Mouse (Mus musculus) hindbrain, embryonic 12.5 days (tissue): ENCODE measurements around the gene Siglec1. TPM values are rescaled to one million over a fixed set of nuclear protein-coding genes. Genes with fewer than 3 reads are reported as not detected.
A peak's percentile ranks its signal among the peaks of the same experiment; 100 is the strongest.

Experiments
- ATAC-seq: fragments of 200-750 bp; cut with Nextera tagmentation; 2 replicates; pipeline ENCODE4 v1.8.0; 2017; ENCODE audit warnings: moderate TSS enrichment; ENCODE audit not compliant: low FRiP score
- H3K27ac ChIP-seq: fragments of 300-500 bp; sonication (generic); 2 replicates; pipeline ENCODE4 v1.5.1; 2016; ENCODE audit warnings: mild to moderate bottlenecking
- H3K27me3 ChIP-seq: fragments of 300-500 bp; sonication (generic); 2 replicates; pipeline ENCODE4 v1.6.1; 2016; ENCODE audit warnings: mild to moderate bottlenecking
- H3K36me3 ChIP-seq: fragments of 300-500 bp; sonication (generic); 2 replicates; pipeline ENCODE4 v1.6.1; 2016; ENCODE audit warnings: mild to moderate bottlenecking
- H3K4me1 ChIP-seq: fragments of 300-500 bp; sonication (generic); 2 replicates; pipeline ENCODE4 v1.6.1; 2016
- H3K4me2 ChIP-seq: fragments of 300-500 bp; sonication (generic); replicated peaks from 2 replicates; pipeline ENCODE4 v1.6.1; 2016; ENCODE audit warnings: mild to moderate bottlenecking
- H3K4me3 ChIP-seq: fragments of 300-500 bp; sonication (generic); 2 replicates; pipeline ENCODE4 v1.5.1; 2016; ENCODE audit warnings: mild to moderate bottlenecking
- H3K9ac ChIP-seq: fragments of 300-500 bp; sonication (generic); 2 replicates; pipeline ENCODE4 v1.6.1; 2016; ENCODE audit warnings: mild to moderate bottlenecking, moderate library complexity
- H3K9me3 ChIP-seq: fragments of 300-500 bp; sonication (generic); replicated peaks from 2 replicates; pipeline ENCODE4 v1.6.1; 2016; ENCODE audit warnings: mild to moderate bottlenecking
- WGBS: fragments of 180-500 bp; shearing (Covaris S2); methylation state at CpG from one replicate; pipeline ENCODE4 v1.1.7; 2016; 5-methylcytosine and 5-hydroxymethylcytosine counted together
- polyA plus RNA-seq: library from polyadenylated mRNA; unstranded; fragments of >200 nt; fragmentation: Nextera tagmentation; extraction: Ambion mirVana; gene quantifications from 2 replicates; pipeline ENCODE4 v1.2.1, GENCODE M21; 2016

Siglec1 gene
- 0.08 and 0.20 TPM in 2 replicates for polyA plus RNA-seq

DNA sequence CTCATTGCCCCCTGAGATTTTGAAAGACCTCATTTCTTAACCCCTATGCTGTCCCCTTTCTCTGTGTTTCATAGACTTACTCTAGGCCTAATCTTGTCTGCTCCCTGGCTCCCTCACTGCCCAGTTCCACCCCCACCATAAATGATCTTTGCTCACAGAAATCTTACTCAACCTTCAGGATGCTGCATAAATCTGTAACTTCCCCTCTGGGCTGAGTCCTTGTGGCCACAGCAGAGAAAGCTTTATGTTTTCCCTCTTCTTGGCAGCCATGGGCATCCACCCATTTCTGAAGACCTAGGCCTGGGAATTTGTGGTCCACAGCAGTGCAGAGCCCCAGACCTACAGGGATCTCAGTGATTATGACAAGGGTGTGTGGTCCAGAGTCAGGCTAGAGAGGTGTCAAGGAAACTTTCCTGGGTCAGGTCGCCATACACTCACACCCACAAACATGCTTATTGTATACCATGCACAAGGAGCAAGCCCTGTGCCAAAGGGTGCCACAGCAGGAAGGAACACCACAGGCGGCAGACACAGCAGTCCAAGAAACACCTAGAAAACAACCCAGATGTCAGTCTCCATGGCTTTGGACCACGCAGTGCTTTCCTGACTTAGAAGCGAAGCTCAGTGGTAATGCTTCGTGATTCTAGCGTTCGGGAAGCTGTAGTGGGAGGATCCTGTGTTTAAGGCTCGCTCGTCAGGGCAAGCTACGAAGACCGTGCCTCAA, at the start of gene Siglec1:
Gene Siglec1 (minus strand): TSS at position 99 of the 724 bp plus-strand sequence.
- Histone ChIP-seq H3K27ac (no peak within 1 kb of the TSS), H3K4me3 (no peak within 1 kb of the TSS), H3K27me3 (no peaks in the 10 kb centered on the region), H3K4me1 (no peaks in the 10 kb centered on the region), H3K36me3 (no peaks in the 10 kb centered on the region), H3K4me2 (no peak within 1 kb of the TSS), H3K9ac (no peak within 1 kb of the TSS), H3K9me3 (no peaks in the 10 kb centered on the region)
- no peak for ATAC-seq
- 90% methylated on average over 11 of the region's 11 CpGs for WGBS

DNA sequence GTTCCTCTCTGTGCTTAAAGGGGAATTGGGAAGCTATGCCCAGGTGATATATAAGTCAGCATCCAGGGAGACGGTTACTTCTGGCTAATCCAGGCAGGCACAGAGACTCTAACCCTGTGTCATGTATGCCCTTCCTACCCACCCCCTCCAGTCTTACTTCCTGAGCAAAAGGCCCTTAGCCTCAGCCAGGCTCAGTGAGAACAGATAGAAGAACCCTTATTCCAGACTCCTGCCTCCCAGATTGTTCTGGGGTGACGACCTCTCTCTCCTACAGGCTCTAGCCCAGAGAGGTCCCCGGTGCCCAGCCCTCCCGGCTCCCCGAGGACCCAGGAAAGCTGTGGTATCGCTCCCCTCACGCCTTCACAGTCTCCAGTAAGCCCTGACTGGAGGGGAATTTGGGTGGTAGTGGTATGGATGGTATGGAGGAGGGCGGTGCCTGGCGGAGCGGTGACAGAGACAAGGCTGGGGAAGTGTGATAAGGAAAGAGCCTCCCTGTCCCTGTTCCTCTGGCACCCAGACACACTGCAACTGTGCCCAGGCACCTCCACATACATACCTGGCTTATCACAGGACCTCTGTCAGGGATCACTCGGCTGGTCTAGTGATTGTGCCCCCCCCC, 49.1 kb upstream of the Siglec1 start:
- no peaks in the 10 kb centered on the region for H3K4me1 ChIP-seq
- no peak overlapping the region for H3K4me2 ChIP-seq
- H3K9me3 ChIP-seq, result no peaks in the 10 kb centered on the region
- H3K27ac ChIP-seq, result no peak overlapping the region
- no peaks in the 10 kb centered on the region for H3K36me3 ChIP-seq
- no peaks in the 10 kb centered on the region for H3K27me3 ChIP-seq
- no peak overlapping the region for H3K4me3 ChIP-seq
- ATAC-seq, result no peak
- WGBS, result 70% methylated on average over 11 of the region's 11 CpGs
- no peak overlapping the region for H3K9ac ChIP-seq

DNA sequence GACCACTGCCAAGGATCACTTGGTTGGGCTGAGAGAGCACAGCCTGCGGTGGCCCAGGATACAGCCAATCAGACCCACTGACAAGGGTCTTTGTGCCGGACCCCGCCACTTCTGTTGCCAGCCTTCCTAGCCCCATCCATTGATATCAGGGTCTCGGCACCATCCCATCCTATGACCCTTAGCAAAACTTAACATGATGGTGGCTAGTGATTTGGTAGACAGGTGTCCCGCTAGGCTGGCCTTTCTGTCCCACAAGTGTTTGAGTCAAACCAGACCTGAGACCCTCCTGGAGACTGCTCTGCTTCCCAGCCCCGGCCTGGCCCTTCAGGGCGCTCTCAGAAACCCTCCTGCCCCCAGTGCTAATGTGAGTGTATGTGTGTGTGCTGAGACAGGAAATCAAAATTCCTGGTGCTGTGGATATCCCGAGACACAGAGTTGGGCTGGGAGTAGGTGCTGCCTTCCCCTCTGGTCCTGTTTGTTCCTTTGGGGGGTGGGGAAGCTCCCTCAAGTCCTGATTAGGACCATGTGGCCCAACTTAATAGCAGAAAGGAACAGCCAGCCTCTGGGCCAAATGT, 48.3 kb upstream of the Siglec1 start:
- no peak overlapping the region for H3K4me3 ChIP-seq

DNA sequence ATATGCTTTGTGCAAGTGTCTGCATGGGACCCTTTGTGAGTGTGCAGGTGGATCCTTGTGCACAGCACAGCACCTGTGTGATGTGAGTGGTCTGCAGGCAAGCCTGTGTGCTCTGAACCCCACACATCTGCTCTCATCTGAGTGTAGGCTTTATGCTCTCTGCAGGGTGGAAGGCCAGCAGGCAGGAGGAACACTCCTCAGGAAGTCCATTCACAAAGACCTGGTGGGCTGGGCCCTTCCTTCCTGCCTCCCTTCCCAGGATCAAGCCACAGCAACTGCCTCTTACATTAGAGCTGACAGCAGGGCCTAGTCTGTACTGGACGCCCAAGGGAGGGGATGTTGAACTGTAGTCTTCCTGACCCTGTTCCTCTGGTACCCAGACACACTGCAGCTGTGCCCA, 47.8 kb upstream of the Siglec1 start:
- H3K4me3 ChIP-seq, result no peak overlapping the region
- no peak overlapping the region for H3K4me2 ChIP-seq
- H3K4me1 ChIP-seq, result no peaks in the 10 kb centered on the region
- H3K27me3 ChIP-seq, result no peaks in the 10 kb centered on the region
- no peaks in the 10 kb centered on the region for H3K9me3 ChIP-seq
- ATAC-seq, result no peak
- H3K9ac ChIP-seq, result no peak overlapping the region
- no peaks in the 10 kb centered on the region for H3K36me3 ChIP-seq
- H3K27ac ChIP-seq, result no peak overlapping the region
- 54% methylated on average over 1 of the region's 1 CpGs for WGBS

More for the DNA sequence above, 48.3 kb upstream of the Siglec1 start:
- no peaks in the 10 kb centered on the region for H3K9me3 ChIP-seq
- H3K4me2 ChIP-seq, result no peak overlapping the region
- 74% methylated on average over 8 of the region's 8 CpGs for WGBS
- no peak for ATAC-seq
- H3K4me1 ChIP-seq, result no peaks in the 10 kb centered on the region
- no peak overlapping the region for H3K9ac ChIP-seq
- no peak overlapping the region for H3K27ac ChIP-seq
- no peaks in the 10 kb centered on the region for H3K27me3 ChIP-seq
- no peaks in the 10 kb centered on the region for H3K36me3 ChIP-seq

DNA sequence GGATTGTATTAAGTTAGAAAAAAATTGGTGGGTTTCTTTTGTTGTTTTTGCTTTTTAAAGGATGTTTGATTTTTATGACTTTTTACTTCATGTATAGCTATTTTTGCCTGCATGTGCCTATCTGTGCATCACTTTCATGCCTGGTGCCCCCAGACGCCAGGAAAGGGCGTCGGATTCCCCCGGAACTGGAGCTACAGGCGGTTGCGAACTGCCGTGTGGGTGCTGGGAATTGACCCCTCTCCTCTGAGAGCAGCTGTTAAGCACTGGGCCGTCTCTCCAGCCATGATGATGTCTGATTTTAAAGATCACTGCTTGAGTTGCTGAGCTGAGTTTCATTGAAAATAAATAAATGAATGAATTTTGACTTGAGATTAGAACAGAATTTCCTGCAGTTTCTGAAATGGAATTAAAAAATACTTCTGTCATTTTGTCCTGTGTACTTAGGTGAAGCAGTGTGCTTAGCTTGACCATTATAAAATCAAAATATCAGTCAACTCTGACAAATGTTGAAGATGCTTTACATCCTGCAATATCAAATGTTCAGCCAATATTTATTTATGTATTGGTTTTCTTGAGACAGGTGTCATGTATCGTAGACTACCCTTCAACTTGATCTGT, 46.5 kb upstream of the Siglec1 start, which contains the start of gene Gm11037:
Gene Gm11037 (plus strand): TSS at position 568 of the 618 bp plus-strand sequence.
- Histone ChIP-seq H3K9me3 (no peaks in the 10 kb centered on the region), H3K9ac (no peak within 1 kb of the TSS), H3K4me1 (peaks cover 3% of the 10 kb centered on the region; the same call in 1 of the 2 replicates), H3K27me3 (no peaks in the 10 kb centered on the region), H3K36me3 (no peaks in the 10 kb centered on the region), H3K4me2 (no peak within 1 kb of the TSS), H3K27ac (no peak within 1 kb of the TSS), H3K4me3 (no peak within 1 kb of the TSS)
- WGBS, result 80% methylated on average over 9 of the region's 9 CpGs
- no peak for ATAC-seq

DNA sequence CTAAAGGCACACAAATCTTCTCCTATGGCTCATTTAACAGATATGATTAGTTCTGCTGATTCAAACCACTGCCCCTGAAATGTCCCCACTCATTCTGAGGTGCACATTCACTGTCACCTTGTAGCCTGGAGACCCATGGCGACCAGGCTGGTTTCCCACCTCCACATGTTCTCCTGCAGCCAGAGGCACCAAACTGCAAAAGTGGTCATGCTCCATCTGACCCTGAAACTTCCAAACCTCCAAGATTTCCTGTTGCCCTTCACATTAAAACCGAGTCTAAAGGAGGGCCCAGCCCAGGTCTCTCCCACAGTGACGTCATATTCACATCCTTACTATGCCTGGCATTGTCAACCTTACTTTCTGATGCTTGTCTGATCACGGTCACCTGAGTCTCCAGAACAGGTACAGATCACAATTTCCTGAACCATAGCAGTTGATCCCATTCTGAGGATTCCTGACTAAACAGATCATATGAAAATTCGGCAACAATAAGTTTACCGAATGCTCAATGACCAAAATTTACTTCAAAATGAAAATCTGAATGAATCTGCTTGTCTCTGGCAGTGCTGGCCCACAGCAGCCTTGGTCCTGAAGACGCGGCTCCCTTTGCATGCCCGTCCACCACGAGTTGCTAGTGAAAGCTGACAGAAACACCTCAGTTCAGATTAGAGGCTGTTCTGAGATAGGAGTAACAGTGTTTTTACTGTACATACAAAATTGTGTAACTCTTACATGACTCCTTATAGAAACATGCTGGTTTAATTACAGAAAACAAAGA, 45.7 kb upstream of the Siglec1 start:
- no peak for ATAC-seq
- H3K9me3 ChIP-seq, result no peaks in the 10 kb centered on the region
- no peak overlapping the region for H3K27ac ChIP-seq
- H3K27me3 ChIP-seq, result no peaks in the 10 kb centered on the region
- peaks cover 9% of the 10 kb centered on the region for H3K4me1 ChIP-seq
- 88% methylated on average over 10 of the region's 10 CpGs for WGBS
- H3K9ac ChIP-seq, result no peak overlapping the region
- H3K4me3 ChIP-seq, result no peak overlapping the region
- no peak overlapping the region for H3K4me2 ChIP-seq
- no peaks in the 10 kb centered on the region for H3K36me3 ChIP-seq

DNA sequence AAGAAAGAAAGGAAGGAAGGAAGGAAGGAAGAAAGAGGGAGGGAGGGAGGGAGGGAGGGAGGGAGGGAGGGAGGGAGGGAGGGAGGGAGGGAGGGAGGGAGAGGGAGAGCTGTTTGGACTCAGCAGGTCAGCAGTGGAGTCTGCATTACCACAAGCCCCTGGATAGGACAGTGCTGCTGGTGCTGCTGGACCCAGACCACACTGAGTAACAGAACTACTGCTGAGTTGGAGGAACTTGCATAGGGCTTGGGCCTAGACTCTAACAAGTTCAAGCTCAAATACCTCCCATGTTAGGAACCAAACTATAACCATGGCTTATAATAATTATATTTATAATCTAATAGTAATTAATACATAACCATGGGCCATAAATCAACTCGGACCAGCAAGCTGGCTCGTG, 44.3 kb upstream of the Siglec1 start:
- no peak for ATAC-seq
- peaks cover 20% of the 10 kb centered on the region for H3K4me1 ChIP-seq
- H3K27me3 ChIP-seq, result no peaks in the 10 kb centered on the region
- no peak overlapping the region for H3K4me3 ChIP-seq
- no peaks in the 10 kb centered on the region for H3K9me3 ChIP-seq
- H3K36me3 ChIP-seq, result no peaks in the 10 kb centered on the region
- 91% methylated on average over 2 of the region's 2 CpGs for WGBS
- H3K4me2 ChIP-seq, result no peak overlapping the region
- no peak overlapping the region for H3K9ac ChIP-seq
- no peak overlapping the region for H3K27ac ChIP-seq

DNA sequence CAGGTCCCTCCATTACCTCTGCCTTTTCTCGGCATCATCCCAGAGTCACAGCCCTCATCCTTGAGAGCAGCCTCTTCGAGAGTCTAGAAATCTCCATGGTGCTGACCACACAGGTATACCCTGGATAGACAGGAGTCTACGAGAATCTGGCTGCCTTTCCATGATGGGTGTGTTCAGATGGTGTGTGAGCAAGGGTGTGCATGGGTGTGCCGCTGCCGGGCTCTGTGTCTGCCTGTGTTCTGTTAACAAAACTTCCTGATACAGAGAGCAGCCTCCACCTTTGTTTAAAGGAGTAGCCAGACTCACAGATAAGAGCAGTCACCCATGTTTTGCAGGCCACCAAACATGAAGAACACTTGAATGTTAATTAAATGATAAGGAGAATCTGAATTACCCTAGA, 43.3 kb upstream of the Siglec1 start:
- H3K9ac ChIP-seq, result no peak overlapping the region
- 78% methylated on average over 5 of the region's 5 CpGs for WGBS
- H3K27me3 ChIP-seq, result 0 out of 2 replicates have a peak, but pooled peaks cover 3% of the 10 kb centered on the region
- no peak overlapping the region for H3K4me2 ChIP-seq
- no peaks in the 10 kb centered on the region for H3K36me3 ChIP-seq
- H3K4me1 ChIP-seq, result peaks cover 20% of the 10 kb centered on the region
- ATAC-seq, result no peak
- H3K27ac ChIP-seq, result no peak overlapping the region
- H3K4me3 ChIP-seq, result no peak overlapping the region
- no peaks in the 10 kb centered on the region for H3K9me3 ChIP-seq

DNA sequence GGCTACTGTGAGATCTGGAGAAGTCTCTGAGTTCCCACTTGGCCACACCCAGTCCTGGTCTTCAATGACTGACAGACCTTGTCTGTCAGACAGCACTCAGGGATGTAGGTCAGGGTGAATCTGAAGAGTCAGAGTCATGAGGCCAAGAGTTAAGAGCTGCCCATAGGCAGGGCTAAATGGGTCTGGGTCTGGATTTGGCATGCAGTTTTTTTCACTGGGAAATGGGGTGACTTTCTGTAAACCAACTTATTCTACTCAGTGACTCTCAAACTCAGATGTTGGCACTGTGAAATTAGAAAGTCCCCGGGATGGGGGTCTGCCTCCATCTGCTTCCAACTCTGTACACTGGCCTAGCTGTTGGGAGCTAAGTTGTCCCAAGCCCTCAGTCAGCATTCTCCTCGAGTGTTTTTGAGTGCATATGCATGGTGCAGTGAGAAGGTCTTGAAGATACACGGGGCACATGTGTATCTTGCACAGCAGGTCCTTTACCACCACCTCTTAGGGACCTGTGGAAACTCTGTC, 42.1 kb upstream of the Siglec1 start:
- no peak for ATAC-seq
- WGBS, result 74% methylated on average over 3 of the region's 3 CpGs
- Histone ChIP-seq H3K4me3 (no peak overlapping the region), H3K9me3 (no peaks in the 10 kb centered on the region), H3K9ac (no peak overlapping the region), H3K4me1 (peaks cover 20% of the 10 kb centered on the region), H3K27me3 (0 out of 2 replicates have a peak, but pooled peaks cover 3% of the 10 kb centered on the region), H3K27ac (no peak overlapping the region), H3K36me3 (no peaks in the 10 kb centered on the region), H3K4me2 (peak overlapping the region; percentile 87; the same call in 1 of the 2 replicates)

DNA sequence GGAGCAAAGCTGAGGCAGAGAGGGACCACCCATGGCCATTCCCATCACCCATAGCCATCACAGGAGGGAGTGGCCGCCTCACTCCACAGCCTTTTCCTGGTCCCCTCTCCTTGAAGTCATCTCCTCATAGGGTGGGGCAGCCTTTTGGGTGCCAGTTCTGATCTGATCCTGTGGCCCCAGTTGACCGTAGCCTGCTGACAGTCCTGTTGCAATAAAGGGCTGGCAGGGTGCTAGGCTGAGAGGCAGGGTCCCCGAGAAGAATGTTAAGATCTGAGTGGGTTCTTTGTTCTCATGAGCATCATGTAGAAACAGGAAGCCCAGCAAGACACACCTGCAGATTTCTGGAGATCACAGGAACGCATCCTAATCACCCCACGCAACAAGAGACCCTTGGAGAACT, 41.6 kb upstream of the Siglec1 start:
- 0 out of 2 replicates have a peak, but pooled peaks cover 3% of the 10 kb centered on the region for H3K27me3 ChIP-seq
- H3K27ac ChIP-seq, result no peak overlapping the region
- no peak overlapping the region for H3K9ac ChIP-seq
- WGBS, result 83% methylated on average over 5 of the region's 5 CpGs
- peak overlapping the region; percentile 42 for H3K4me3 ChIP-seq
- H3K4me1 ChIP-seq, result peaks cover 20% of the 10 kb centered on the region
- no peaks in the 10 kb centered on the region for H3K9me3 ChIP-seq
- H3K4me2 ChIP-seq, result peak overlapping the region; percentile 87
- no peak for ATAC-seq
- H3K36me3 ChIP-seq, result no peaks in the 10 kb centered on the region

DNA sequence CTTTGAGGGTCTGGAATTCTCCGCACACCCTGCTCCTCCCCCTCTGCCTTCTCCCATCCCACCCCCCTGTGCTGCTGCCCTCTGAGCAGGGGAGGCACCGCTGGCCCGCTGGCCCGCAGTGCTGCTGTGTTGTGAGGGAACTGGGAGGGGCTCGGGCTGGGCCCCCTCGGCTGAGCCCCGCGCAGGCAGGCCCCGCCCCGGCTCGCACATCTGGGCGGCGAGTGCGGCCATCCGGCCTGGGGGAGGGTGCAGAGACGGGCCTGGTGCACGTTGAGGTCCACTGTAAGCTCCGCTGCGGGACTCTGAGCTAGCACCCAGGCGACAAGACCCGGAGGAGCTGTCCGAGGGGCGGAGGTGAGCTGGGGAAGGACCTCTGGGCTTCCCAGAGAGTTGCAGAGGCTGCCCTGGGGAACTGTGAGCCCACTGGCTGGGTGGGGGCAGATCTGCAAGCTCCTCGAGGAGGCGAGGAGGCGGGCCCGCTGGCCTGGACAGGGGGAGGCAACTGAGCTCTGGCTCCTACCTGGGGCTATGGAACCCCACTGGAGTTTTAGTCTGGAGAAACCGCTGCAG, 40.7 kb upstream of the Siglec1 start, which contains the start of gene Hspa12b:
Gene Hspa12b (plus strand): TSS at position 120 of the 570 bp plus-strand sequence.
- peak; percentile 84 for ATAC-seq
- peak within 1 kb of the TSS; percentile 68 for H3K9ac ChIP-seq
- under 1% methylated on average over 28 of the region's 28 CpGs for WGBS
- H3K9me3 ChIP-seq, result no peaks in the 10 kb centered on the region
- peak within 1 kb of the TSS; percentile 87 for H3K4me2 ChIP-seq
- peak within 1 kb of the TSS; percentile 42 for H3K4me3 ChIP-seq
- no peaks in the 10 kb centered on the region for H3K36me3 ChIP-seq
- peaks cover 20% of the 10 kb centered on the region for H3K4me1 ChIP-seq
- H3K27me3 ChIP-seq, result 0 out of 2 replicates have a peak, but pooled peaks cover 3% of the 10 kb centered on the region
- 0 out of 2 replicates have a peak within 1 kb of the TSS, but pooled peaks have one; percentile 2 for H3K27ac ChIP-seq
